Mouse (Mus musculus): ENCODE data around the gene Mtfmt.

DNA sequence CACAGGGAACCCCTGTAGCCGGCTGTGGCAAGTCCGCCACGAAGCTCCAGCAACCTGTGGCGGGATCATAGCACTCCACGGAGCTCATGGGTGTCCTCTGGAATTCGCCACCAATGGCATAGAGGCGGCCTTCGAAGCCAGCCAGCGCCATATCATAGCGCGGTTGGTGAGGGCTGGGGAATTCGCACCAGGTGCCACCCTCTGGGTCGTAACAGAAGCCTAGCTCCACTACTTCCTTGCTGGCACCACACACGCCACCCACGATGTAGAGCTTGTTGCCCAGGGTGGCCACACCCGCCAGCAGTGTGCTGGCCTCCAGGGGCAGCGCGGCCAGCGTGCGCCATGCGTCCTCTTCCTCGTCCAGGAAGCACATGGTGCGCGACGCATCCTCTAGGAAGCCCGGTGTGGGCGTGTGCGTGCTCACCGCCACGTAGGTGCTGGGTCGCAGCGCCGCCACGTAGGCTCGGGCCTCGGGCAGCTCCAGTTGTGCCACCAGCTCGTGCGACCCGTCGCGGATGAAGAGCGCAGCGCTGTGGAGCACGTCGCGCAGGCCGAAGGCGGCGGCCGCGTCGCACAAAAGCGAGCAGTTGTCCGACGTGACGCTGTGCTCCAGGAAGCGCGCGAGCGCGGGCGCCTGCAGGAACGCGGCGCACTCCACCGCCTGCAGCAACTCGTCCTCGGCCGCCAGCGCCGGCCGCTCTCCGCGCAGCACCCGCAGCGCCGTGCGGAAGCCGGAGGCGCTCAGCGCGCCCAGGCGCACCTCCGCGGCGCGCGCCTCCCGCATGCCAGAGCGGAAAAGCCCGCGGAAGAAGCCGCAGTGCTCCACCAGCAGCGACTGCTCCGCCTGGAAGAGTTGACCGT, 44.6 kb upstream of the Mtfmt start:
- TF ChIP-seq EP300 (IDR thresholded peaks at IDR 0.05; ENCODE audit: low read depth) (no peak), CTCF (IDR thresholded peaks at IDR 0.05; ENCODE audit: low read depth) (no peak)
